Mouse (Mus musculus): ENCODE results near the gene Rab34.

Rab34 gene

GRCm38 (mm10) chr11:78164924-78165760 lies 23.1 kb upstream of the Rab34 start, which contains the start of gene Traf4:
Gene Traf4, minus strand, starts transcription at chr11:78165589.
- DNase-seq (ENCODE audit: low spot score in 2 of 2): peak; percentile 71 to 74

- DNase-seq (ENCODE audit: low spot score in 2 of 2): peak in 1 of 2 experiments; percentile 30
Measured at GRCm38 (mm10) chr11:78165761-78166109, 22.5 kb upstream of the Rab34 start.

- DNase-seq (ENCODE audit: low spot score in 2 of 2): no peak
Measured at GRCm38 (mm10) chr11:78166161-78166560, 22.1 kb upstream of the Rab34 start.

GRCm38 (mm10) chr11:78166640-78167039 lies 21.6 kb upstream of the Rab34 start:
- DNase-seq (ENCODE audit: low spot score in 2 of 2): no peak

GRCm38 (mm10) chr11:78167257-78167959 lies 20.8 kb upstream of the Rab34 start:
- no peak for DNase-seq (ENCODE audit: low spot score in 2 of 2)

GRCm38 (mm10) chr11:78168541-78169468 lies 19.4 kb upstream of the Rab34 start:
- peak in 1 of 2 experiments; percentile 42 for DNase-seq (ENCODE audit: low spot score in 2 of 2)

GRCm38 (mm10) chr11:78170306-78170705 lies 17.9 kb upstream of the Rab34 start:
- DNase-seq (ENCODE audit: low spot score in 2 of 2): no peak

GRCm38 (mm10) chr11:78171328-78171727 lies 16.9 kb upstream of the Rab34 start:
- no peak for DNase-seq (ENCODE audit: low spot score in 2 of 2)

GRCm38 (mm10) chr11:78172034-78172747 lies 16.0 kb upstream of the Rab34 start:
- no peak for DNase-seq (ENCODE audit: low spot score in 2 of 2)

GRCm38 (mm10) chr11:78172748-78173383 lies 15.4 kb upstream of the Rab34 start:
- no peak for DNase-seq (ENCODE audit: low spot score in 2 of 2)

GRCm38 (mm10) chr11:78174506-78174905 lies 13.7 kb upstream of the Rab34 start:
- DNase-seq (ENCODE audit: low spot score in 2 of 2): no peak

- DNase-seq (ENCODE audit: low spot score in 2 of 2): no peak
Measured at GRCm38 (mm10) chr11:78175771-78176401, 12.3 kb upstream of the Rab34 start.

GRCm38 (mm10) chr11:78176402-78176862 lies 11.8 kb upstream of the Rab34 start, which contains the start of the genes Nek8 and Tlcd1:
Gene Nek8, minus strand, starts transcription at chr11:78176675.
Gene Tlcd1, plus strand, starts transcription at chr11:78176711.
- DNase-seq (ENCODE audit: low spot score in 2 of 2): peak; percentile 90 to 92

- no peak for DNase-seq (ENCODE audit: low spot score in 2 of 2)
Measured at GRCm38 (mm10) chr11:78176905-78177331, 11.3 kb upstream of the Rab34 start.

- peak in 1 of 2 experiments; percentile 47 for DNase-seq (ENCODE audit: low spot score in 2 of 2)
Measured at GRCm38 (mm10) chr11:78177437-78177836, 10.8 kb upstream of the Rab34 start.

GRCm38 (mm10) chr11:78177903-78178858 lies 10.0 kb upstream of the Rab34 start:
- peak; percentile 92 to 95 for DNase-seq (ENCODE audit: low spot score in 2 of 2)

- no peak for DNase-seq (ENCODE audit: low spot score in 2 of 2)
Measured at GRCm38 (mm10) chr11:78178859-78179437, 9.3 kb upstream of the Rab34 start.

- no peak for DNase-seq (ENCODE audit: low spot score in 2 of 2)
Measured at GRCm38 (mm10) chr11:78179438-78179999, 8.7 kb upstream of the Rab34 start.
